Mouse (Mus musculus) lung, postnatal 0 days (tissue): ENCODE measurements around the gene Eras.

Experiments used
- CTCF ChIP-seq: IDR thresholded peaks from 2 replicates; pipeline ENCODE4 v1.5.1; 2016; ENCODE audit warnings: antibody characterized with exemption, mild to moderate bottlenecking
- EP300 ChIP-seq: IDR thresholded peaks from 2 replicates; pipeline ENCODE4 v1.6.1; 2016; ENCODE audit warnings: antibody characterized with exemption, mild to moderate bottlenecking, control low read depth

DNA sequence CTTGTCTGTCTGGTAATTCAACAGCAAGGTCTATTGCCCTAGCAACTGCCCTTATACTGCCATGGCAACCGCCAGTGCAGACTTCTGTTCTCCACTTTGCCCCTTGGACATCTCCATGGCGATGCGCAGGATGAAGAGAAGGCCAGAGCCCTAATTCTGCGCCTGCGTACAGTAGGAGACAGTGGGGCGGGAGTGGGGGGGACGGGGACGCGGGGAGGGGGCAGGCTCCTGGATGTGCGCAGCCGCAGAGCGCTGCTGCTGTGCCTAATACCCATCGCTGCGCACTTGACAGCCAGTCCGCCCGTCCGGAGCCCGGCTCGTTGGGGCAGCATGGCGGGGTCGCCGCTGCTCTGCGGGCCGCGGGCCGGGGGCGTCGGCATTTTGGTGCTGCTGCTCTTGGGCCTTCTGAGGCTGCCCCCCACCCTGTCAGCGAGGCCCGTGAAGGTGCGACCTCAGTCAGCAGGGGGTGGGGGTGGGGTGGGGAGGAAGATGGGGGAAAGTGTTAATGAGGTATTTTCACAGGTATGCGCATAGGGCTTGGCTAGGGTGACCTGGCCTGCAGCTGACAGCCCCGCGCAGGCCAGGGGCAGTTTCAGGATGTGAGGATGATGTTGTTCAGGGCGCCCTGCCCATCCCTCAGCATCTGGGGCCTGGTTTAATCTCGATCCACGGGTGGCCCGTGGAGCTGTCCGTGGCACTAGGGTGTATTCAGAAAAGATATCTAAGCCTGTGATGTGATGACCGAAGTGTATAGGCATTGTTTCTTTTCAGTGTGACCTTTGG is 8.6 kb downstream of the Eras start, which contains the start of gene Pcsk1n:
- no peak for TF ChIP-seq CTCF
- TF ChIP-seq EP300 = no peak
